Mouse (Mus musculus) embryonic stem cell, embryonic (primary cell): Measurements from ENCODE around the gene Fblim1.

Experiments used
- CTCF ChIA-PET, 4 experiments: fragments of 300-600 bp in 2 of 4; fragments of 350-600 bp in 2 of 4; sonication (Branson Sonifier 250); formaldehyde crosslinking; loops; one replicate each; lab custom pipeline; 2022; ENCODE audit warnings: inconsistent platforms in 2 of 4; lab: Charles Lee
- POLR2A ChIA-PET, 4 experiments: fragments of 300-600 bp in 2 of 4; fragments of 350-600 bp in 2 of 4; sonication (Branson Sonifier 250); formaldehyde crosslinking; loops; one replicate each; lab custom pipeline; 2022; ENCODE audit warnings: antibody characterized with exemption in 4 of 4, inconsistent platforms in 1 of 4; lab: Charles Lee

Gene Fblim1

GRCm38 (mm10) chr4:141536291-141537225 lies 69.3 kb downstream of the Fblim1 start:
- POLR2A ChIA-PET: interaction anchor here (0.5 to 39.3 kb wide), 28 partner anchors 8 to 254 kb away, joined by 3 to 2081 read pairs (median 6); no protein-coding TSS in a partner anchor
- CTCF ChIA-PET: interaction anchor here in 1 of 4 experiments (0.6 kb wide), 1 partner anchor 35 kb away, joined by 5 read pairs; no protein-coding TSS in a partner anchor

- CTCF ChIA-PET: interaction anchor here in 1 of 4 experiments (0.5 kb wide), 1 partner anchor 51 kb away, joined by 3 read pairs; no protein-coding TSS in a partner anchor
Observed at GRCm38 (mm10) chr4:141534947-141535680, 70.8 kb downstream of the Fblim1 start.

GRCm38 (mm10) chr4:141530979-141531378 lies 74.9 kb downstream of the Fblim1 start:
- ChIA-PET POLR2A (interaction anchor here (0.5 to 39.3 kb wide), 15 partner anchors 10 to 500 kb away, joined by 3 to 2081 read pairs (median 5); no protein-coding TSS in a partner anchor), CTCF (interaction anchor here in 3 of 4 experiments (0.6 to 2.3 kb wide), 3 partner anchors 21 to 209 kb away, joined by 3 to 5 read pairs (median 4); no protein-coding TSS in a partner anchor)

More at GRCm38 (mm10) chr4:141534947-141535680, 70.8 kb downstream of the Fblim1 start:
- POLR2A ChIA-PET: interaction anchor here (0.6 to 39.3 kb wide), 24 partner anchors 10 to 613 kb away, joined by 3 to 2081 read pairs (median 5); no protein-coding TSS in a partner anchor

GRCm38 (mm10) chr4:141528938-141529337 lies 77.0 kb downstream of the Fblim1 start:
- POLR2A ChIA-PET: interaction anchor here (0.6 to 39.3 kb wide), 33 partner anchors 9 to 542 kb away, joined by 3 to 2081 read pairs (median 4); partner anchors contain the start of gene Spen (in 2 of the 4)
- CTCF ChIA-PET: interaction anchor here (0.6 to 1.7 kb wide), 24 partner anchors 11 to 381 kb away, joined by 3 to 11 read pairs (median 4); partner anchors contain the start of gene Fbxo42 (in 1 of the 4)

- ChIA-PET POLR2A (interaction anchor here in 2 of 4 experiments (0.6 to 2.3 kb wide), 6 partner anchors 10 to 95 kb away, joined by 3 to 11 read pairs (median 4); partner anchors contain the start of gene Spen (in 1 of the 2)), CTCF (interaction anchor here in 1 of 4 experiments (0.7 kb wide), 1 partner anchor 26 kb away, joined by 3 read pairs; no protein-coding TSS in a partner anchor)
Observed at GRCm38 (mm10) chr4:141526936-141527650, 78.8 kb downstream of the Fblim1 start.
